Mouse (Mus musculus): ENCODE data around the gene Srsf9.
A peak's percentile ranks its signal among the peaks of the same experiment; 100 is the strongest.
"Not testable (repeated sequence)": the region's sequence is repeated elsewhere in the genome, so short reads cannot be mapped to it uniquely, and the experiment has no call there.

Srsf9 gene

GRCm38 (mm10) chr5:115326875-115327609 lies at the start of gene Srsf9:
Gene Srsf9, plus strand, starts transcription at chr5:115327177.
- peak; percentile 88 for DNase-seq (ENCODE audit: low spot score)

GRCm38 (mm10) chr5:115278053-115278452 lies 48.9 kb upstream of the Srsf9 start:
- DNase-seq (ENCODE audit: low spot score): no peak

GRCm38 (mm10) chr5:115278785-115279184 lies 48.2 kb upstream of the Srsf9 start:
- no peak for DNase-seq (ENCODE audit: low spot score)

DNA sequence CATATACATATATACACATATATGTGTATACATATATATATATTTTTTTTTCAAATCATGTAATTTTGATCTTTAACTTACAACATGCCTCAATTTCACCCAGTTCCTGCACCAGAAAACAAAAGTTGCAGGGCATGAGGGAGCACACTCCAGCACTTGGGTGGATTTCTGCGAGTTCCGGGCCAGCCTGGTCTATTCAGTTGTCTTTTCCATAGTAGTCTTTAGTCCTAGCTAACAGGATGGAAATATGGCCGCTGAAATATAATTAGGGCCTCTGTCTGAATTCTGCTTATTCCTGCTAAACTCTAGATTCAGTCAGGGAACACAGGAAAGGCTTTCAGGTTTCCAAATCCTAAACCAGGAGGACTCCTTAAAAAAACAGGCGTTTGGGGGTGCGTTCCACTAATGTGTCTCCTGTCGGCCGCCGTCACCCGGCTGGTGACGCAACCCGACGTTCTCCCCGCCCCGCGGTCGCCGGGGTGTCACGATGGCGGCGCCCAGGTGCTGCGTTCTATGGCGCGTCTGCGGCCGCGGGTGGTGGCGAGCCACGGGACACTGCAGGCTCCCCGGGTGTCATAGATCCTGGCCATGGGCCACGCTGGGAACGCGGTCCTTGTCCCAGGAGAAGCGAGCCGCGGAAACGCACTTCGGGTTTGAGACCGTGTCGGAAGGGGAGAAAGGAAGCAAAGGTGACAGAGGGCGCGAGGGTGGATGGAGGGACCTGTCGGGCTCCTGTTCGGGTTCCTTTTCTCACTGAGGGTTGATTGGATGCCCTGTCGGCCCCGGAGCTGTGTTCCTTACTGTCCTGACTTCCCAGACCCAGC lies 47.5 kb upstream of the Srsf9 start, which contains the start of gene Coq5:
Coq5 (plus strand) TSS at position 441 of the 824 bp plus-strand sequence.
- peak; percentile 84 for DNase-seq (ENCODE audit: low spot score)

DNA sequence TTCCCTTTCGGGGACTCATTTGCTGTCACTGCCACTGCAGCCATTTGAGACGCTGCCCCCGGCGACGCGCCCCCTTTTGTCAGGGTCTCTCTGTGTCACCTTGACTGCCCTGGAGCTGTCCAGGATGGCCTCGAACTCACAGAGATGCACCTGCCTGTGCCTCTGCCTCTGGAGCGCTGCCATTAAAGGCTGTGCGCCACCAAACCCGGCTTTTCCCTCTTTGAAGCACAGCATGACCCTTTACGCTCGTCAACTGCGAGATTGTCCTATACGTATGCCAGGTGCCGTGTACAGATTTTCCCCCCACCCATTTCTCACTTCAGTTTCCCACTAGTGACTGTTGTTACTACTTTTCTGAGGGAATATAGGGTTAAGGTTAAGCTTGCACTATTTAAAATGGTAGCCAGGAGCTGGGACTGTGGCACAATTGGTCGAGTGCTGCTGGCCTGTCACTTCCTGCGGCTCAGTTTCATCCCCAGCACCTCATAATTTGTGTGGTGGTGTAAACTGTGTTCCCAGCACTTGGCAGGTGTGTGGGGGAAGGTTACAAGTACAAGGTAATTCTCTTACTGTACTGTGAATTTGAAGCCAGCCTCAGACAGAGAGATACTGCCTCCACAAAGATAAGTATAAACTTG lies 46.8 kb upstream of the Srsf9 start:
- DNase-seq (ENCODE audit: low spot score): no peak

GRCm38 (mm10) chr5:115284735-115285134 lies 42.2 kb upstream of the Srsf9 start:
- no peak for DNase-seq (ENCODE audit: low spot score)

DNA sequence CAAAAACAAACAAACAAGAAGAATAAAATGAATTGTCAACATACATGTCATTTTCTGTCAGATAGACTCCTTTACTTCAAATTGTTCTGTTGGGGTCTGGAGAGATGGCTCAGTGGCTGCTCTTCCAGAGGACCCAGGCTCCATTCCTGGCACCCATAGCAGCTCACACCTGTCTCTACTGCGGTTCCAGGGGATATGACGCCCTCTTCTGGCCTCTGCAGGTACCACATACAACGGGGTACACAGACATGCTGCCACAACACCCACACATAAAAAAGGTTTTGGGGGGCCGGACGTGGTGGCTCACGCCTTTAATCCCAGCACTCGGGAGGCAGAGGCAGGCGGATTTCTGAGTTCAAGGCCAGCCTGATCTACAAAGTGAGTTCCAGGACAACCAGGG lies 32.8 kb upstream of the Srsf9 start:
- DNase-seq (ENCODE audit: low spot score): no peak

GRCm38 (mm10) chr5:115296347-115296746 lies 30.6 kb upstream of the Srsf9 start:
- no peak for DNase-seq (ENCODE audit: low spot score)

DNA sequence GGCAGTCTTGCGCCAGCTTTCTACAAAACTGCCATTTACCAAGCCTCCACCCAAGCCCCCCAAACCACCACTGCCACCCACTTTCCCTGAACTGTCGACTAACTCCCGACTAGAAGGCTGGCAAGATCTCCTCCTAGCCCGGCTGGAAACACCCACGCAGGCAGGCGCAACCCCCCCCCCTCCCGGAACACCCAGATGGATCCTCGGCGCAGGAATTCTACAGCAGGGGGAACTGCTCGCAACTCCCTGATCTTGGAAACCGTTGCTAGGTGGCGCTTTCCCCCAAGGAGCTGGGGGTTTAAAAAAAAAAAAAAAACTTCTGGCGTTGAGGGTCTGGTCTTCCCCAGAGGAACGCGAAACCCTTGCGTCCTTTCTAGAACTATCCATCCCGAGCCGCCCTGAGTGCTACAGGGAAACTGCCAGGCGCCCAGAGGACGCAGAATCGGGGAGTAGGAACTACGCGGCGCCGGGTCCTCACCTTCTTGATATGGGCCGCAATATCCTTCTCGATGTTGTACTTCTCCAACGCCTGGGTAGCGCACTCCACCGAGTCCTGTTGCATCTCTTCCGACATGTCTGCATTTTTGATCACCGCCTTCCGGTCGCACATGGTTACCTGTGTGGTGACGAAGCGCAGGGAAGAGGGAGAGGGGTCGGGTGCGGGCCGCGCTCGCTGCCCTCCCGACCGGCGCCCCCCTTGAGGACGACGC lies 26.8 kb upstream of the Srsf9 start:
- DNase-seq (ENCODE audit: low spot score): no peak

DNA sequence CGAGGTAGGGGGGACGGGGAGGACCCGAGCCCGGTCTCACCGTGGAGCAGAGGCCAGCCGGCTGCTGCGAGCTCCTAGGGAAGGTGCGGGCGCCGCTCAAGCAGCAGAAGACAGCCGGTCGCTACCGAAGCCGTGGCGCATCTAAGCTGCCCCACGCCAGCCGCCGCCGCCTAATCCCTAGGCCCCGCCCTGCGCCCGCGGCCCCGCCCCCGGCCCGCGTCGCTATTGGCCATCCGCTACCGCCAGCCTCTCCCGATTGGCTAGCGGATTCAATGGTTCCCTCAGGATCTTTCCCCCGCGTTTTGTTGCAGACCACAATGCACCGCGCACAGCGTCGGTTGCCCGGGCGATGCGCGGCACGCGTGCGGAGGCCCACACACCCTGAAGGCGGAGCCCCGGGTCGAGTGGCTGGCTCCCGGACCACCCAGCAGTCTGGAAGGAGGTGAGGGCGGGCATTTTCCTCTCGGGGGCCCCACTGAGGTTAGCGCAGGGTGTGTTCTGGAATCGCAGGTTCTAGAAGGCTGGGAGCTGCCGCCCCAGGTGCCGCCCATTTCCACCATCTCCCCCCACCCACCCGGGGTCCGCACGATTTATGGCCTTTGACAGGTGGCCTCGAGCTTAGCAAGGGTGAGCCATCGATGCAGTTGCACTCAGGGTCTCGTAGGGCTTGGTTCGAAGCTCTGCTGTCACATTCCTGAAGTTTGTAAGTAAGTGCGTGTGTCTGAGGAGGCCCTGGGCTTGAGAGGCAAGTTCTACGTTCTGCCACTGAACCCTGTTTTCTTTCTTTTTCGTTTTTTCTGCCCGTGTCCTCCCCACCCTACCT lies 26.0 kb upstream of the Srsf9 start, which contains the start of gene Dynll1:
Dynll1 (minus strand) TSS at position 208 of the 823 bp plus-strand sequence.
- peak; percentile 97 for DNase-seq (ENCODE audit: low spot score)

- DNase-seq (ENCODE audit: low spot score): no peak
These were observed 25.4 kb upstream of the Srsf9 start for GRCm38 (mm10) chr5:115301615-115302014.

DNA sequence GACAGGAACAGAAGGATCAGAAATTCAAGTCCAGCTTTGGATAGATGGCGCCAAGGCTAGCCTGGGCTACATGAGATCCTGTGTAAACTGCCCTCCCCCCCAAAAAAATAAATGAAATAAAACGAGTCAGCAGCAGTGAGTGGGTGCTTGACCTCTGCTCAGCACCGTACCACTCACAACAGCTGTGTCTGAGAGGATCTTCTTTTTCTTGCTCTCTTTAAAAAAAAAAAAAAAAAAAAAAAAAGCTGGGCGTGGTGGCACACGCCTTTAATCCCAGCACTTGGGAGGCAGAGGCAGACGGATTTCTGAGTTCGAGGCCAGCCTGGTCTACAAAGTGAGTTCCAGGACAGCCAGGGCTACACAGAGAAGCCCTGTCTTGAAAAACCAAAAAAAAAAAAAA lies 24.8 kb upstream of the Srsf9 start:
- DNase-seq (ENCODE audit: low spot score): not testable (repeated sequence)

GRCm38 (mm10) chr5:115312354-115312753 lies 14.6 kb upstream of the Srsf9 start:
- no peak for DNase-seq (ENCODE audit: low spot score)

GRCm38 (mm10) chr5:115312816-115313667 lies 13.9 kb upstream of the Srsf9 start:
- DNase-seq (ENCODE audit: low spot score): no peak

- no peak for DNase-seq (ENCODE audit: low spot score)
These were observed 13.4 kb upstream of the Srsf9 start for GRCm38 (mm10) chr5:115313668-115313943.

GRCm38 (mm10) chr5:115316968-115317644 lies 9.9 kb upstream of the Srsf9 start:
- DNase-seq (ENCODE audit: low spot score): no peak

GRCm38 (mm10) chr5:115317645-115318328 lies 9.2 kb upstream of the Srsf9 start:
- DNase-seq (ENCODE audit: low spot score): no peak

GRCm38 (mm10) chr5:115319004-115319940 lies 7.7 kb upstream of the Srsf9 start:
- DNase-seq (ENCODE audit: low spot score): peak; percentile 31

All from spleen, adult 12 weeks (tissue).